Mouse (Mus musculus) ES-Bruce4 (cell line): Measurements from ENCODE around the gene Rasgef1b.

Experiments used
- EP300 ChIP-seq: IDR thresholded peaks from 2 replicates; pipeline ENCODE4 v1.6.1; 2011; ENCODE audit warnings: low read depth, low read length; ENCODE audit not compliant: insufficient read depth
- POLR2A ChIP-seq: IDR thresholded peaks from one replicate; pipeline ENCODE4 v1.8.1; 2011; ENCODE audit warnings: low read length; ENCODE audit not compliant: insufficient read depth

GRCm38 (mm10) chr5:99669971-99670571, 58.8 kb downstream of the Rasgef1b start:
- TF ChIP-seq POLR2A (no peak), EP300 (no peak)
